Mouse (Mus musculus): ENCODE measurements around the gene Klhl6.
A peak's percentile ranks its signal among the peaks of the same experiment; 100 is the strongest.
"Not testable (repeated sequence)": the region's sequence is repeated elsewhere in the genome, so short reads cannot be mapped to it uniquely, and the experiment has no call there.

Klhl6 gene

DNA sequence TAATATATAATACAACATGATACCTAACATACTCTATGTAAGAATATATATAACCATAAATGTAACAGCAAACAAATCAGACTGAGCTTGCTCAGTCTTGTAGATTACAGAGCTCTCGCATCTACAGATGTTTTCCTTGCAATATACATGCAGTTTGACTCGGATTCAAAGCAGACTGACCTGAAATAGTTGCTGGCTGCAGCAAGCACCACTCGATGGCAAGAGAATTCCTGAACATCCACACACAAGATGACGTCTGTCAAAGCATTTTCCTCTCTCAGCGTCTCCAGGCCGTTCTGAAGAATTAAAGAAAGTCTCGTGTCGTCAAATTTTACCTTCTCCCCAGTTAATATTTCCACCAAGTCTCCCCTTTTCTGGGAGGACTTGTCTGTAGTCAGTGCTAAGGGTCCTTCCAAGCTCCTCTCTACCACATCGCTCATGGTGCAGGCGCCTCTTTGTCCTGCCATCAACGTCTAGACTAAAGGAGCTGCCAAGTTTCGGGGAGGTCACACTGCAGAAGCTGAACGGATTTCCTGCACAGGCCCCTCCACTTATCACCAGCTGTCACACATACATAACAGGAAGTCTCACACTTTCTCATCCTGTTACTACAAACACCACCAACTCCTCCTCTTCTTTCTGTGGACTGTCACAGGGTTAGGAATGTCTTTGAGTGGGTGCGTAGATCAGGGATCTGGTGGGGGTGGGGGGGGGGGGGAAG, at the start of gene Klhl6:
Gene Klhl6, minus strand, starts transcription at position 501 of the 721 bp plus-strand sequence.
- DNase-seq (ENCODE audit: low read depth, low spot score): peak; percentile 14

DNA sequence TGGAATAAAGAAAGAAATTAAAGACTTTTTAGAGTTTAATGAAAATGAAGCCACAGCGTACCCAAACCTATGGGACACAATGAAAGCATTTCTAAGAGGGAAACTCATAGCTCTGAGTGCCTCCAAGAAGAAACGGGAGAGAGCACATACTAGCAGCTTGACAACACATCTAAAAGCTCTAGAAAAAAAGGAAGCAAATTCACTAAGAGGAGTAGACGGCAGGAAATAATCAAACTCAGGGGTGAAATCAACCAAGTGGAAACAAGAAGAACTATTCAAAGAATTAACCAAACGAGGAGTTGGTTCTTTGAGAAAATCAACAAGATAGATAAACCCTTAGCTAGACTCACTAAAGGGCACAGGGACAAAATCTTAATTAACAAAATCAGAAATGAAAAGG, 44.4 kb upstream of the Klhl6 start:
- not testable (repeated sequence) for DNase-seq (ENCODE audit: low read depth, low spot score)

- no peak for DNase-seq (ENCODE audit: low read depth, low spot score)
These were observed 40.0 kb upstream of the Klhl6 start for GRCm38 (mm10) chr16:20022821-20023220.

- no peak for DNase-seq (ENCODE audit: low read depth, low spot score)
These were observed 39.0 kb upstream of the Klhl6 start for GRCm38 (mm10) chr16:20021848-20022247.

- no peak for DNase-seq (ENCODE audit: low read depth, low spot score)
These were observed 29.8 kb upstream of the Klhl6 start for GRCm38 (mm10) chr16:20012647-20013046.

GRCm38 (mm10) chr16:20006066-20006465, 23.2 kb upstream of the Klhl6 start:
- no peak for DNase-seq (ENCODE audit: low read depth, low spot score)

DNA sequence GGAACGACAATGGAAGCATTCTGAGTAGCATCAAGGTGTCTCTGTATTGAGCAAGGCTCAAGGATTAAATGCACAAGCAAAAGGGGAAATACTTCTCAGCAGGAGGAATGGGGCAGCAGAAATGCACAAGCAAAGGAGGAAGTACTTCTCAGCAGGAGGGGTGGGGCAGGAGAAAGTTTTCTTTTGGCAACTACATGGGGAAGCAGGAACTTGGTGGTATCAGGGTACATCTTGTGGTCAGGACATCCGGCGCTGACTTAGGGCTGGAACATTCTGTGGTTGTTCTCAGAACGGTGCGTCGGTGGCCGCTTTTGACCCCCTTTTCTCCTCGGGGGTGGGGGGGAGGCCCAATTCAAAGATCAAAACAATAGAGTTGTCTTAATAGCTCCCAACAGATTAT, 17.4 kb upstream of the Klhl6 start:
- DNase-seq (ENCODE audit: low read depth, low spot score): not testable (repeated sequence)

- no peak for DNase-seq (ENCODE audit: low read depth, low spot score)
These were observed 14.8 kb upstream of the Klhl6 start for GRCm38 (mm10) chr16:19997616-19998015.

DNA sequence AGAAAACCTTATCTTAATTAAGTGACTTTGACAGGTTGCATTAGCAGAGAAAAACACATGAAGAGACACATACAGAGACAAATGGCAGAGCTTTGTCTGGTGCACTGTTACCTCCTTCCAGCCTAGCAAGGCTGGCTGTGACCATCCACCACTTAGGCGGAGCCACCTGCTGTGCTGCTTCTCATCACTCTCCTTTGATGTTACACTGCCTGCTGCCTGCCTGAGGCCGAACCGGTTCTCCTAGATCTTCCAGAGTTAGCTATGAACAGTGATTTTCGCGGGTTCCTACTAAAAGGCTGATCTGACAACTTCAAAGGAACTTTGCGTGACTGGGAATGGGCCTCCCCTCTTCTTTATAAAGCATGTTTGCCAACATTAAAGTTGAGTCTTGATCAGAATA, 14.1 kb upstream of the Klhl6 start:
- peak; percentile 6 for DNase-seq (ENCODE audit: low read depth, low spot score)

DNA sequence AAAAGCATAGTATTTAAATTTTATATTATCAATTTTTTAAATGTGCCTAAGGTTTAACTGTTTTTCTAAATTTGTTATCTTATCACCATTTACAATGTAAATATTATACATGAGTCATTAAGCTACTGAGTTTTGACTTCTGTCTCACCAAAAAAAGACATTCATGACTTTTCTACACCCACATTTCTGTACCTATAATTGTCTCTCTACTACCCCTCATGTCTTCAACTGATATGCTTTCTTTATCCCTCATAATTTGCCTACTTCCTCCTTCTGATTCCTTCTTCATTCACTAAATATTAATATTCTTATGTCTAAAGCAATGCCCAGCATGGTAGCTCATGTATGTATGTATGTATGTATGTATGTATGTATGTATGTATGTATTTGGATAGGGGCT, 13.0 kb upstream of the Klhl6 start:
- no peak for DNase-seq (ENCODE audit: low read depth, low spot score)

DNA sequence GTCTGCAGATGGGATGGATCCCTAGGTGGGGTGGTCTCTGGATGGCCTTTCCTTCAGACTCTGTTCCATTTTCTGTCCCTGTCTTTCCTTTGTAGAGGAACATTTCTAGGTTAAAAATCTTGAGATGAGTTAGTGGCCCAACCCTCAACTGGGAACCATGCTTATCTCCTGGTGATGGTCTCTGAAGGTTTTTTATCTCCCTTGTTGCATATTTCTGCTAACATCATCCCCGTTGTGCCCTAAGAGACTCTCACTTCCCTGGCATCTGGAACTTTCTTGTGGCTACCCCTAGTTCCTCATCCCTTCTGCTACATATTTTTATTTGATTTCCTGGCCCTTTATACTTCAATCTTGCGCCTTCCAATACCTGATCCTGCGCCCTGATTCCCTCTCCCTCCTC, 10.4 kb upstream of the Klhl6 start:
- no peak for DNase-seq (ENCODE audit: low read depth, low spot score)

- no peak for DNase-seq (ENCODE audit: low read depth, low spot score)
These were observed 7.7 kb upstream of the Klhl6 start for GRCm38 (mm10) chr16:19990536-19990935.

DNA sequence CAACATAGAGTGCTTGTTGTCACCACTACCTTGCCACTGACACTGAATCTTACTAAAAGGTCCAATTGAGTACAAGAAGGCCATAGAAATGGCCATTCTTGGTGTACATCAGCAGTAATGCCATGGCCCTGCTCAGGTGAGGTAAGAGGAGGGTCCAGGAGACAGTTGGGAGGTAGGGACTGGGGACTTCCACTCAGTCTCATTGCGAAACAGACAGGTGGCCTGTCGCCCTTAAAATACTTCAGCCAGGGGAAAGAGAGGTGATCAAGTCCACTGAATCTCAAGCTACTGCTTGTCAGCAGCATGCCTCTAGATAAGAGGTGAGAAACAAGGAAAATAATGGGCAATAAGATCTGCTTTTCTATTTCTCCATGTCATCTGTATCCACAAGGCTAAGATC, 4.8 kb upstream of the Klhl6 start:
- no peak for DNase-seq (ENCODE audit: low read depth, low spot score)

- no peak for DNase-seq (ENCODE audit: low read depth, low spot score)
These were observed 2.2 kb upstream of the Klhl6 start for GRCm38 (mm10) chr16:19984884-19985643.

GRCm38 (mm10) chr16:19983559-19983958, 722 bp upstream of the Klhl6 start:
- DNase-seq (ENCODE audit: low read depth, low spot score): no peak

- DNase-seq (ENCODE audit: low read depth, low spot score): no peak
These were observed 1.2 kb downstream of the Klhl6 start for GRCm38 (mm10) chr16:19981684-19982083.

DNA sequence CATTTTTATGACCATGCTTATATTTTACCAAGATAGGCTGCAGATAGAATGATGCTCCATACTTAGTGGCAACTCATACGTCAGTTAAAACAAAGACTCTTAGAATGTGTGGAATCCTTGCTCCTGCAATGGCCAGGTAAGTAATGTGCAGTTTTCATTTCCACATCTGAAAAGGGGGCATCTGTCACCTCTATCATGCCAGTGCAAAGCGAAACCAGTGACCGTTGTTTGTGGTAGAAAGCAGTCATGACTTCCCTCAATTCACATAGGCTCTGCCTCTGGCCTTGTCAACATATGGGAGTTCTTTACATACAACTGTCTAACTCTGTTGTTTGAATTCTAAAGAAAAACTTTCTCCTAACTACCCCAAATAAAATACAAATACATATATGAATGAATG, 1.8 kb downstream of the Klhl6 start:
- no peak for DNase-seq (ENCODE audit: low read depth, low spot score)

DNA sequence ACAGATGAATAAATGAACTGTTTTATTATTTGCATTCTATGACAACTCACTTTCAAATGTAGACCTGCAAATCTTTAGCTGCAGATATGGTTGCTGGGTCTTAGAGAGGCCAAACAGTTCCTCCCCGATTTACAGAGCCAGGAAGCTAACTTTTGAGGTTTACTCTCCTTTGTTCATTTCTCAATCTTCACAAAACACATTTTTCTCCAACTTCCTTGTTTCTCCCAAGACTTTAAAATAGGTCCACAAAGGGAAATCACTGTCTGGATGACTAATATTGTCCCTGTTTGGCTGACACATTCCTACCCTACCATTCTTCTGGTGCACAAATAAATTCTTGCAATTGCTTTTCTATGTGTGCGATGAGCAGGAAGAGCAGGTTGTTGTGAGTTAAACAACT, 3.1 kb downstream of the Klhl6 start:
- peak; percentile 12 for DNase-seq (ENCODE audit: low read depth, low spot score)

GRCm38 (mm10) chr16:19977282-19977681, 5.6 kb downstream of the Klhl6 start:
- DNase-seq (ENCODE audit: low read depth, low spot score): no peak

DNA sequence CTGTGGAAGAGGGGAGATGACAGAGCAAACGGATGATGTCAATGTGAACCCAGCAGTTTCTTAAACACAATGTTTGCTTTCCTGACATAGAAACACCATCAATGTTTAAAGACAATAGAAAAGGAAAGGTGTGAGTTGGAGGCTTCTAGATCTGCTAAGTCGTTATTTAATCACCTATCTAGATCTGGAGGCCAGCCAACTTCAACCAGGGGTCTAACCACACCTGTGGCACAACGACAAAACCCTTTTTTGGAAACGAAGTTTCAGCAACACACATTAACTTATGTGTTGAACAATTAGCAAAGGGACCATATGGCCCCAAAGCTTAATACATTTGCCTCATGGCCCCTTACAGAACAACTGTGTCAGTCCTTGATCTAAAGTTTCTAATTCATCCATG, 6.0 kb downstream of the Klhl6 start:
- no peak for DNase-seq (ENCODE audit: low read depth, low spot score)

DNA sequence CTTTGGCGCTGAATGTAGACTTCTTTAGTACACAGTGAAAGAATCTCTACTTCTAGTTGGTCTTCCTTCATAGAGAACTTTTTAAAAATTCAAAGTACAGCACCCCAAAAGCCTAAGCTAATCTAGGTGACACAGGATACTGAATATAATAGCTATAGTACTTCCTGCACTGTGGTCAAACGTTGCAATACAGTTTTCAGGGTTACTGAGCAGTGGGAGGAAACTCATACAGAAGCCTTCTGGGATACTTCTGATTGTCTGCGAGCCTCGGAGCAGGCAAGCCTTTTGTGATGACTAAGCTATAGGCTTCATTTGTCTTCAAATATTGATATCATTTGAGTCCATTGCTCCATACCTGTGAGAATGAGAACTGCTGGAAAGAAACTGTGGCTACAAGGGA, 7.4 kb downstream of the Klhl6 start:
- DNase-seq (ENCODE audit: low read depth, low spot score): no peak

GRCm38 (mm10) chr16:19973480-19973879, 9.4 kb downstream of the Klhl6 start:
- DNase-seq (ENCODE audit: low read depth, low spot score): peak; percentile 24

DNA sequence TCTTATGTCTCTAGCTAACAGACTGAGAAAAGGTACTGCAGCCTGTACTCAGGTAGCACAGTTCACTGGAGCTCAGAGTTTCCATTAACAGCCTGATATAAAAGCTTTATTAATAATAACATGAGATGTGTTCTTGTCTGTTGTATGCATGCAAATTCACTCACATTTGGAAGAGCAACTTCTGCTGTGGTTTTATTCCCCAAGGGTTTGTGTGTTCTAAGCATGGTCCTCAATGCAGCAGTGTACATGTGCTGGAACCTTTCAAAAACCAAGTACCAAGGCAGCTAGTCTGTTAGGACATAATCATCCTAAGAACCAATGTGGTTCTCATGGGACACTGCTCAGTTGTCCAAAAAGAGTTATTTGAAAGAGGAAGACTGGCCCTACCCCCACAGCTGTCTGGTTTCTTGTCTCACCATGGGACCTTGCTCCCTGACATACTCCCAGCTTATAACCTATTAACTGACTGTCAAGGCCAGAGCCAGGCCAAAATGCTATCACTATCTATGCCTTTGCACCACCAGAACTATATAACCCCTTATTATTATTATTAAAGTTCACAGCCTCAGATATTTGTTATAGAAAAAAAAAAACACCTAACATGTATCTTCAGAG, 10.0 kb downstream of the Klhl6 start:
- no peak for DNase-seq (ENCODE audit: low read depth, low spot score)
